Mouse (Mus musculus) intestine, embryonic 15.5 days (tissue): ENCODE measurements around the gene Pomp. TPM values are rescaled to one million over a fixed set of nuclear protein-coding genes. Genes with fewer than 3 reads are reported as not detected.
A peak's percentile ranks its signal among the peaks of the same experiment; 100 is the strongest.

Experiments used
- ATAC-seq: fragments of 200-750 bp; cut with Nextera tagmentation; 2 replicates; pipeline ENCODE4 v1.8.0; 2017; ENCODE audit warnings: moderate TSS enrichment, moderate library complexity
- H3K27ac ChIP-seq: fragments of 300-500 bp; sonication (generic); 2 replicates; pipeline ENCODE4 v1.5.1; 2015; ENCODE audit warnings: mild to moderate bottlenecking, inconsistent platforms
- H3K27me3 ChIP-seq: fragments of 300-500 bp; sonication (generic); replicated peaks from 2 replicates; pipeline ENCODE4 v1.6.1; 2015; ENCODE audit warnings: inconsistent platforms
- H3K36me3 ChIP-seq: fragments of 300-500 bp; sonication (generic); 2 replicates; pipeline ENCODE4 v1.6.1; 2015; ENCODE audit warnings: inconsistent platforms
- H3K4me1 ChIP-seq: fragments of 300-500 bp; sonication (generic); replicated peaks from 2 replicates; pipeline ENCODE4 v1.6.1; 2015; ENCODE audit warnings: inconsistent platforms
- H3K4me2 ChIP-seq: fragments of 300-500 bp; sonication (generic); replicated peaks from 2 replicates; pipeline ENCODE4 v1.6.1; 2015; ENCODE audit warnings: mild to moderate bottlenecking, inconsistent platforms
- H3K4me3 ChIP-seq: fragments of 300-500 bp; sonication (generic); replicated peaks from 2 replicates; pipeline ENCODE4 v1.5.1; 2015; ENCODE audit warnings: inconsistent platforms
- H3K9ac ChIP-seq: fragments of 300-500 bp; sonication (generic); 2 replicates; pipeline ENCODE4 v1.6.1; 2015; ENCODE audit warnings: inconsistent platforms
- H3K9me3 ChIP-seq: fragments of 300-500 bp; sonication (generic); 2 replicates; pipeline ENCODE4 v1.6.1; 2016; ENCODE audit warnings: inconsistent platforms
- WGBS: fragments of 180-500 bp; shearing (Covaris S2); methylation state at CpG from one replicate; pipeline ENCODE4 v1.1.7; 2015; 5-methylcytosine and 5-hydroxymethylcytosine counted together
- polyA plus RNA-seq: library from polyadenylated mRNA; unstranded; fragments of >200 nt; fragmentation: Nextera tagmentation; extraction: Ambion mirVana; gene quantifications from 2 replicates; pipeline ENCODE4 v1.2.1, GENCODE M21; 2015

The Pomp gene
- polyA plus RNA-seq, 1 experiment from 2014 or later = 470 TPM

- Histone ChIP-seq H3K4me1 (0 out of 2 replicates have a peak, but pooled peaks cover 6% of the 10 kb centered on the region), H3K9me3 (no peaks in the 10 kb centered on the region), H3K27ac (no peak overlapping the region), H3K4me3 (no peak overlapping the region), H3K9ac (no peak overlapping the region), H3K27me3 (no peaks in the 10 kb centered on the region), H3K36me3 (no peaks in the 10 kb centered on the region), H3K4me2 (no peak overlapping the region)
- WGBS = 72% methylated on average over 5 of the region's 5 CpGs
- ATAC-seq = no peak
Observed at GRCm38 (mm10) chr5:147911744-147912143, 51.5 kb downstream of the Pomp start.

GRCm38 (mm10) chr5:147913241-147913842 is 53.1 kb downstream of the Pomp start:
- Histone ChIP-seq H3K36me3 (no peaks in the 10 kb centered on the region), H3K4me1 (0 out of 2 replicates have a peak, but pooled peaks cover 6% of the 10 kb centered on the region), H3K4me2 (peak overlapping the region; percentile 11; the same call in 1 of the 2 replicates), H3K9me3 (no peaks in the 10 kb centered on the region), H3K27me3 (no peaks in the 10 kb centered on the region), H3K4me3 (no peak overlapping the region), H3K27ac (0 out of 2 replicates have a peak overlapping the region, but pooled peaks have one; percentile 17), H3K9ac (no peak overlapping the region)
- 31% methylated on average over 13 of the region's 14 CpGs for WGBS
- ATAC-seq = peak; percentile 74

- Histone ChIP-seq H3K4me3 (no peak overlapping the region), H3K27ac (no peak overlapping the region), H3K36me3 (no peaks in the 10 kb centered on the region), H3K4me1 (0 out of 2 replicates have a peak, but pooled peaks cover 6% of the 10 kb centered on the region), H3K9ac (no peak overlapping the region), H3K9me3 (no peaks in the 10 kb centered on the region), H3K4me2 (no peak overlapping the region), H3K27me3 (no peaks in the 10 kb centered on the region)
- ATAC-seq = no peak
- WGBS = 48% methylated on average over 6 of the region's 6 CpGs
Observed at GRCm38 (mm10) chr5:147915038-147915566, 54.8 kb downstream of the Pomp start.

GRCm38 (mm10) chr5:147916171-147916570 is 55.9 kb downstream of the Pomp start:
- H3K4me1 ChIP-seq = 0 out of 2 replicates have a peak, but pooled peaks cover 6% of the 10 kb centered on the region
- no peak overlapping the region for H3K27ac ChIP-seq
- no peak for ATAC-seq
- H3K9me3 ChIP-seq = no peaks in the 10 kb centered on the region
- H3K27me3 ChIP-seq = no peaks in the 10 kb centered on the region
- H3K36me3 ChIP-seq = no peaks in the 10 kb centered on the region
- WGBS = 76% methylated on average over 9 of the region's 9 CpGs
- H3K9ac ChIP-seq = no peak overlapping the region
- H3K4me2 ChIP-seq = no peak overlapping the region
- no peak overlapping the region for H3K4me3 ChIP-seq

GRCm38 (mm10) chr5:147918044-147918846 is 58.0 kb downstream of the Pomp start:
- H3K4me1 ChIP-seq = 0 out of 2 replicates have a peak, but pooled peaks cover 5% of the 10 kb centered on the region
- no peak overlapping the region for H3K4me2 ChIP-seq
- no peak overlapping the region for H3K27ac ChIP-seq
- no peak overlapping the region for H3K4me3 ChIP-seq
- no peaks in the 10 kb centered on the region for H3K27me3 ChIP-seq
- WGBS = 65% methylated on average over 17 of the region's 17 CpGs
- H3K36me3 ChIP-seq = no peaks in the 10 kb centered on the region
- no peak overlapping the region for H3K9ac ChIP-seq
- ATAC-seq = no peak
- H3K9me3 ChIP-seq = no peaks in the 10 kb centered on the region

GRCm38 (mm10) chr5:147924621-147925020 is 64.4 kb downstream of the Pomp start:
- H3K9ac ChIP-seq = no peak overlapping the region
- H3K4me2 ChIP-seq = no peak overlapping the region
- H3K36me3 ChIP-seq = no peaks in the 10 kb centered on the region
- H3K27me3 ChIP-seq = no peaks in the 10 kb centered on the region
- H3K4me3 ChIP-seq = no peak overlapping the region
- no peaks in the 10 kb centered on the region for H3K9me3 ChIP-seq
- no peaks in the 10 kb centered on the region for H3K4me1 ChIP-seq
- WGBS = 71% methylated on average over 5 of the region's 5 CpGs
- 0 out of 2 replicates have a peak, but pooled peaks have one; percentile 34 for ATAC-seq
- H3K27ac ChIP-seq = no peak overlapping the region

Other genes starting within 250 kb of the Pomp start
- gene Flt1, start 134.4 kb upstream of the Pomp start, polyA plus RNA-seq = 12.6 and 12.8 TPM in 2 replicates
- 7.6 and 11.7 TPM in 2 replicates for gene Slc46a3, start 34.4 kb downstream of the Pomp start, polyA plus RNA-seq
- 21.9 and 26.0 TPM in 2 replicates for gene Mtus2, start 96.9 kb downstream of the Pomp start, polyA plus RNA-seq